Mouse (Mus musculus) forebrain, embryonic 14.5 days (tissue): ENCODE measurements around the gene Depdc5. TPM values are rescaled to one million over a fixed set of nuclear protein-coding genes. Genes with fewer than 3 reads are reported as not detected.
A peak's percentile ranks its signal among the peaks of the same experiment; 100 is the strongest.
"Not testable (repeated sequence)": the region's sequence is repeated elsewhere in the genome, so short reads cannot be mapped to it uniquely, and the experiment has no call there.

Experiments used
- ATAC-seq: fragments of 200-750 bp; cut with Nextera tagmentation; 2 replicates; pipeline ENCODE4 v1.8.0; 2017; ENCODE audit warnings: mild to moderate bottlenecking, moderate library complexity
- DNase-seq: peaks from one replicate; pipeline ENCODE4 v3.0.0-alpha.2; 2015; ENCODE audit warnings: low spot score
- H3K27ac ChIP-seq: fragments of 300-500 bp; sonication (generic); 2 replicates; pipeline ENCODE4 v1.5.1; 2014; ENCODE audit warnings: low read depth, mild to moderate bottlenecking, control low read depth, low read length, moderate library complexity
- H3K27me3 ChIP-seq: fragments of 300-500 bp; sonication (generic); replicated peaks from 2 replicates; pipeline ENCODE4 v1.6.1; 2014; ENCODE audit warnings: low read length, control low read depth, mixed read lengths; ENCODE audit not compliant: control insufficient read depth, insufficient read depth
- H3K36me3 ChIP-seq: fragments of 300-500 bp; sonication (generic); 2 replicates; pipeline ENCODE4 v1.6.1; 2014; ENCODE audit warnings: low read length, control low read depth; ENCODE audit not compliant: control insufficient read depth, insufficient read depth
- H3K4me1 ChIP-seq: fragments of 300-500 bp; sonication (generic); 2 replicates; pipeline ENCODE4 v1.6.1; 2014; ENCODE audit warnings: antibody characterized with exemption, low read length, control low read depth; ENCODE audit not compliant: control insufficient read depth, insufficient read depth
- H3K4me2 ChIP-seq: fragments of 300-500 bp; sonication (generic); 2 replicates; pipeline ENCODE4 v1.6.1; 2014; ENCODE audit warnings: mild to moderate bottlenecking, control low read depth, low read length
- H3K4me3 ChIP-seq: fragments of 300-500 bp; sonication (generic); 2 replicates; pipeline ENCODE4 v1.5.1; 2014; ENCODE audit warnings: low read depth, low read length, control low read depth
- H3K9ac ChIP-seq: fragments of 300-500 bp; sonication (generic); 2 replicates; pipeline ENCODE4 v1.6.1; 2014; ENCODE audit warnings: mild to moderate bottlenecking, low read length, control low read depth, moderate library complexity
- H3K9me3 ChIP-seq: fragments of 300-500 bp; sonication (generic); replicated peaks from 2 replicates; pipeline ENCODE4 v1.6.1; 2016; ENCODE audit warnings: low read length, control low read depth, mixed read lengths; ENCODE audit not compliant: control insufficient read depth
- WGBS: fragments of 180-500 bp; shearing (Covaris S2); extraction: QIAGEN DNeasy Blood & Tissue Kit; methylation state at CpG from one replicate; pipeline ENCODE4 v1.1.7; 2014; 5-methylcytosine and 5-hydroxymethylcytosine counted together
- polyA plus RNA-seq: library from polyadenylated mRNA; unstranded; fragments of >200 nt; fragmentation: Nextera tagmentation; extraction: Ambion mirVana; gene quantifications from 2 replicates; pipeline ENCODE4 v1.2.1, GENCODE M21; 2014

Depdc5 gene
- polyA plus RNA-seq, 1 experiment from 2014 or later = 19.0 TPM

GRCm38 (mm10) chr5:33023337-33023736 lies 159.8 kb downstream of the Depdc5 start:
- no peak overlapping the region for H3K9ac ChIP-seq
- no peak overlapping the region for H3K4me3 ChIP-seq
- no peaks in the 10 kb centered on the region for H3K27me3 ChIP-seq
- peaks cover 50% of the 10 kb centered on the region for H3K36me3 ChIP-seq
- ATAC-seq (no peak), DNase-seq (no peak)
- WGBS = 95% methylated on average over 4 of the region's 4 CpGs
- H3K9me3 ChIP-seq = no peaks in the 10 kb centered on the region
- no peak overlapping the region for H3K27ac ChIP-seq
- no peak overlapping the region for H3K4me2 ChIP-seq
- H3K4me1 ChIP-seq = peaks cover 14% of the 10 kb centered on the region

GRCm38 (mm10) chr5:33024474-33024873 lies 161.0 kb downstream of the Depdc5 start:
- Histone ChIP-seq H3K9ac (no peak overlapping the region), H3K4me2 (no peak overlapping the region), H3K9me3 (no peaks in the 10 kb centered on the region), H3K36me3 (peaks cover 59% of the 10 kb centered on the region), H3K4me1 (peaks cover 14% of the 10 kb centered on the region), H3K27ac (no peak overlapping the region), H3K27me3 (no peaks in the 10 kb centered on the region), H3K4me3 (no peak overlapping the region)
- ATAC-seq = no peak
- WGBS = 91% methylated on average over 5 of the region's 5 CpGs
- no peak for DNase-seq

- H3K4me2 ChIP-seq = no peak overlapping the region
- peaks cover 44% of the 10 kb centered on the region for H3K36me3 ChIP-seq
- H3K27me3 ChIP-seq = no peaks in the 10 kb centered on the region
- no peak overlapping the region for H3K9ac ChIP-seq
- H3K9me3 ChIP-seq = no peaks in the 10 kb centered on the region
- DNase-seq (no peak), ATAC-seq (no peak)
- no peak overlapping the region for H3K27ac ChIP-seq
- peaks cover 17% of the 10 kb centered on the region for H3K4me1 ChIP-seq
- WGBS = 78% methylated on average over 2 of the region's 2 CpGs
- no peak overlapping the region for H3K4me3 ChIP-seq
Measured at GRCm38 (mm10) chr5:33028656-33029055, 165.2 kb downstream of the Depdc5 start.

- DNase-seq = peak; percentile 93
- Histone ChIP-seq H3K27ac (peak overlapping the region; percentile 79), H3K4me3 (no peak overlapping the region), H3K9me3 (no peaks in the 10 kb centered on the region), H3K27me3 (no peaks in the 10 kb centered on the region), H3K4me1 (peaks cover 17% of the 10 kb centered on the region), H3K4me2 (0 out of 2 replicates have a peak overlapping the region, but pooled peaks have one; percentile 10), H3K9ac (no peak overlapping the region), H3K36me3 (peaks cover 24% of the 10 kb centered on the region)
- ATAC-seq = peak; percentile 86
- WGBS = 47% methylated on average over 4 of the region's 4 CpGs
Measured at GRCm38 (mm10) chr5:33030425-33031175, 167.1 kb downstream of the Depdc5 start.

GRCm38 (mm10) chr5:33032036-33032773 lies 168.7 kb downstream of the Depdc5 start:
- ATAC-seq (no peak), DNase-seq (no peak)
- Histone ChIP-seq H3K27ac (peak overlapping the region; percentile 79), H3K4me1 (peaks cover 17% of the 10 kb centered on the region), H3K27me3 (no peaks in the 10 kb centered on the region), H3K4me3 (no peak overlapping the region), H3K9ac (no peak overlapping the region), H3K9me3 (no peaks in the 10 kb centered on the region), H3K36me3 (peaks cover 15% of the 10 kb centered on the region), H3K4me2 (no peak overlapping the region)
- 91% methylated on average over 10 of the region's 10 CpGs for WGBS

GRCm38 (mm10) chr5:33033121-33033520 lies 169.6 kb downstream of the Depdc5 start:
- H3K27me3 ChIP-seq = no peaks in the 10 kb centered on the region
- no peak overlapping the region for H3K27ac ChIP-seq
- peak; percentile 72 for ATAC-seq
- 2% methylated on average over 4 of the region's 4 CpGs for WGBS
- H3K4me3 ChIP-seq = no peak overlapping the region
- H3K9me3 ChIP-seq = no peaks in the 10 kb centered on the region
- no peak overlapping the region for H3K4me2 ChIP-seq
- DNase-seq = peak; percentile 89
- H3K9ac ChIP-seq = no peak overlapping the region
- H3K4me1 ChIP-seq = peaks cover 17% of the 10 kb centered on the region
- H3K36me3 ChIP-seq = peaks cover 11% of the 10 kb centered on the region

- not testable (repeated sequence) for DNase-seq, H3K4me2 ChIP-seq, H3K27ac ChIP-seq, H3K9me3 ChIP-seq, H3K9ac ChIP-seq, H3K27me3 ChIP-seq, ATAC-seq, H3K36me3 ChIP-seq, H3K4me3 ChIP-seq
- 45% methylated on average over 8 of the region's 8 CpGs for WGBS
- H3K4me1 ChIP-seq = peaks cover 17% of the 10 kb centered on the region
Measured at GRCm38 (mm10) chr5:33033633-33034032, 170.1 kb downstream of the Depdc5 start.

- Histone ChIP-seq H3K27me3 (no peaks in the 10 kb centered on the region), H3K4me3 (no peak overlapping the region), H3K4me1 (peaks cover 17% of the 10 kb centered on the region), H3K36me3 (0 out of 2 replicates have a peak, but pooled peaks cover 3% of the 10 kb centered on the region), H3K9me3 (no peaks in the 10 kb centered on the region), H3K9ac (no peak overlapping the region), H3K27ac (no peak overlapping the region), H3K4me2 (no peak overlapping the region)
- WGBS = 14% methylated on average over 7 of the region's 7 CpGs
- DNase-seq = no peak
- ATAC-seq = no peak
Measured at GRCm38 (mm10) chr5:33034100-33034499, 170.6 kb downstream of the Depdc5 start.

- no peak for DNase-seq
- H3K4me1 ChIP-seq = peaks cover 18% of the 10 kb centered on the region
- no peak overlapping the region for H3K4me2 ChIP-seq
- H3K9ac ChIP-seq = no peak overlapping the region
- no peak for ATAC-seq
- H3K27ac ChIP-seq = no peak overlapping the region
- no peaks in the 10 kb centered on the region for H3K36me3 ChIP-seq
- H3K4me3 ChIP-seq = no peak overlapping the region
- H3K9me3 ChIP-seq = no peaks in the 10 kb centered on the region
- WGBS = 39% methylated on average over 3 of the region's 3 CpGs
- H3K27me3 ChIP-seq = no peaks in the 10 kb centered on the region
Measured at GRCm38 (mm10) chr5:33034916-33035315, 171.4 kb downstream of the Depdc5 start.
